Mouse (Mus musculus) ovary, postnatal 36 days (tissue): ENCODE results near the gene Zkscan7.

Experiments used
- DNase-seq: peaks from one replicate; pipeline ENCODE4 v3.0.0; 2022; ENCODE audit warnings: low spot score, mixed read lengths

The Zkscan7 gene

DNA sequence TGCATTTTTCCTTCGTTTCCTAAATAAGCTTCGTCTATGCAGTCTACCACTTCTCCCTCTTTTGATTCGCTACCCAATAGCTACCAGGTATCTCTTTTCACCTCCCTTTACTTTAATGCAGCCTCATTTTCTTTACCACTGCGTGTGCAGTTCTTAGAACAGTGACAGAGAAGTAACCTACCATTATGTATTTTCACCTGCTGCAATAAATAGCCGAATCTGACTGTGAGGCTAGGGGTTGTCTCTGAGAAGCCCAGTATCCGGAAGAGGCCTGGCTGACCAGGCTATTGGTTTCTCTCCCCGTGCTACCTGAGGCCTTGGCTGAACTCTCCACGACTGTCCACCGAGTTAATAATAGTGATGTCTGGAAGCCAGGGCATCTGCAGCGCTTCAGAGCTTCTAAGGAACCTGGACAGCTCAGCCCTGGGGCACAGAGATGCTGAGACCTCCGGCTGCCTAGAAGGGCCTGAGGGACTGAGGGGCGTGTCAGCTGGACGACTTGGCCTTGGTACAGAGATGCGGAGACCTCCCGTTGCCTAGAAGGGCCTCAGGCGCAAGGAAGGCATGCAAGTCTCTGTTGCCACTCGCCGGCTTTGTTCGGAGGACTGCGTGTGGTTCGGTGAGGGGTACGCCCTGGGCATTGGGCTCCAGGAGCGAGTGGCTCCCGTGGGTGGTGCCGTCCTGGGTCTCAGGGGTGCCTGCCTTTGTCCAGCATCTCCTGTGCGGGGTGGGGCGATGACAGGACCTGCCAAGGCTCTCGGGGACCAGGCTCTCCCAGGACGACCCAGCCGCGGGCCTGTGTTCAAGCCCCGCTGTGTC, 17.4 kb downstream of the Zkscan7 start:
- DNase-seq = peak; percentile 73

DNA sequence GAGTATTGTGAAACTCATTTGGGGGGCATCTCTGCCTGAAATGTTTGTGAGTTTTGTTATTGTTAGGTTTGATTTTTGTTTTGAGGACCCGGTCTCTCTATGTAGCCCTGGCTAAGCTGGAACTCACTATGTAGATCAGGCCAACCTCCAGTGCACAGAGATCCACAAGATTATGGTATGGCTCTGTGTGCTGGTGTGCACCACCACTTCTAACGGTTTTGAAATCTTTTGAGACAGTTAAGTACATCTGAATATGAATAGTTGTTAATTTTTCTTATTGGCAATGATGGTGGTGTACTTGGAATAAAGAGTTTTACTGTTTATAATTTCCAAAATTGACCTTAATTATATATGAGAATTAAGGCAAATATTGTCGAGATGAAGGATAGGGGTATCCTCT, 37.0 kb downstream of the Zkscan7 start:
- DNase-seq = no peak

DNA sequence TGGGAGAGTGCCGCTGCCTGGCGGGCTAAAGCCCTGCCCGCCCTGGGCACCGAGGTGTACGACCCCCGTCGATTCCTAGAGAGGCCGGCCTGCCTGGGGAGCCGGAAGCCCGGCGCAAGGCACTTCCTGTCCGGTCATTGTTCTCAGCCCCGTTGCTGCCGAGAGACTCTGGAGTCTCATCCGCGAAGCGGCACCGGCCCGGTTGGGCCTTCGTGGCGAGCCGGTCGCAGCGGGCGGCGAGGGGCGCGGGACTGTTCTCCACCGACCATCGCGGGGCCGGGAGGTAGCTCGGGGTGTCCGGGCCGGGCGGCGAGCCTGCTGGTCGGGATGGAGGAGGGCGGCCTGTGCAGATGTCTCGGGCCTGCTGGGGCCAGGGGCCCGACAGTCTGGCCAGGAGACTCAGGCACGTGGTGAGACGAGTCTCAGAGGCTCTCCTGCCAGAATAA, 37.5 kb downstream of the Zkscan7 start, which contains the start of gene Zfp105:
Zfp105 (plus strand) TSS at position 137 of the 446 bp plus-strand sequence.
- DNase-seq = peak; percentile 79

DNA sequence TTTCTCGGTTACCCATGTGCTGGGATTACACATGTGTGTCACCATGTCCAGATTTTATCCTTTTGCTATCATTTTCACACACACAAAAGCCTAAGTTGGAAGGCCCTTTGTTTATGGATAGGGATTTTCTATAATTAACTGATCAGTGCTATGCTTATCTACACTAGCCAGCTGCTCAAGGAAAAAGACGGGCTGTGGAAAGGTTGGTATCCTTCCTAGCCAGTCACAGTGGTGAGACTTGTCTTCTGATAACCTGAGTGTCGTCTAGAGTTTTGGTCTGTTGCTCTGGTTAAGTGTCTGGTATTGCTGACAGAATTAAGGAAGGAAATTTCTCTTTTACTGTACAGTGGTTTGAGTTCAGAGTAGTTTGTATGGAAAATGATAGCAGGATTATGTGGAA, 43.4 kb downstream of the Zkscan7 start:
- no peak for DNase-seq
